Mouse (Mus musculus): ENCODE measurements around the gene 4930595D18Rik.

DNA sequence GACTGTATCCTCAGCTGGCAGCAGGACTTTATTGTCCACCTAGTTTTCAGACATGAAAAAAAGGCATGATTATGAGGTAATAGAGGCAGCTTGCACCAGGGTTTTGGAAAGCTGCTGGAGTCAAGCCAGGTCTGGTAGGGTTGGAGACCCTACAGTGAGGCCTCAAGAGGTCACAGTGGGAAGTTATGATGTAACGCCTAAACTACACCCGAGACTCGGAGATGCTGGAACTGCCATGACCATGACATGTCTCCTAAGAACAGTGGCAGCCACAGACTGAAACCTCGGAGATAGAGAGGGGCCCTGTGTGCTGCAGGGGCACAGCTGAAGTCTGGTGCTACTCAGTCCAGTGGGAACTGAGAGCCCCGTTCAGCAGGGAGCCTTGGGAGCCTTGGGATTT, at the start of gene 4930595D18Rik:
- TF ChIP-seq CTCF (IDR thresholded peaks at IDR 0.05; ENCODE audit: borderline replicate concordance, insufficient read depth, low read length), result no peak
- TF ChIP-seq POLR2A (IDR thresholded peaks at IDR 0.05; ENCODE audit: low read depth, low read length), result no peak

Data from embryonic fibroblast, embryonic 13.5 days (primary cell).